ENCODE assay signal across 8 mouse cellular contexts in genomic region chr1:73979214-73979613, GRCm38 (mm10).
DNase-seq lines count a peak whose midpoint lies in the region; ATAC-seq lines count a peak whose summit lies in the region.
"Had no signal": no experiment of that assay in that cellular context is flagged by ENCODE, and none has a peak within 500 bp of the region (broad histone marks: within the 10 kb centered on the region; RNA-seq: fewer than 3 reads in every experiment).

No protein-coding gene starts in this region.

- WGBS in midbrain, embryonic 10.5 days = 74% methylated on average over 3 of the region's 3 CpGs
- WGBS in midbrain, embryonic 11.5 days = 67% methylated on average over 3 of the region's 3 CpGs
- 72% methylated on average over 3 of the region's 3 CpGs for WGBS in neural tube, embryonic 15.5 days

- no peaks in the 10 kb centered on the region for H3K9me3 ChIP-seq in midbrain, embryonic 10.5 days (replicated peaks)
- no peaks in the 10 kb centered on the region for H3K9me3 ChIP-seq in midbrain, embryonic 11.5 days (ENCODE audit: control insufficient read depth, low read length)
- no peaks in the 10 kb centered on the region for H3K9me3 ChIP-seq in neural tube, embryonic 15.5 days (replicated peaks)
- H3K9me3 ChIP-seq: neural tube, embryonic 12.5 days had no signal

- peaks cover 10% of the 10 kb centered on the region; the same call in 1 of the 2 replicates for H3K36me3 ChIP-seq in midbrain, embryonic 10.5 days
- H3K36me3 ChIP-seq in midbrain, embryonic 11.5 days (ENCODE audit: control insufficient read depth, insufficient read depth, low read length) = no peaks in the 10 kb centered on the region
- H3K36me3 ChIP-seq in neural tube, embryonic 15.5 days = no peaks in the 10 kb centered on the region

- no peaks in the 10 kb centered on the region for H3K4me1 ChIP-seq in midbrain, embryonic 10.5 days
- H3K4me1 ChIP-seq in midbrain, embryonic 11.5 days (ENCODE audit: control insufficient read depth, insufficient read depth, low read length) = no peaks in the 10 kb centered on the region
- peaks cover 7% of the 10 kb centered on the region; the same call in 1 of the 2 replicates for H3K4me1 ChIP-seq in neural tube, embryonic 15.5 days
- H3K4me1 ChIP-seq: neural tube, embryonic 12.5 days had no signal

- H3K27me3 ChIP-seq in midbrain, embryonic 10.5 days (ENCODE audit: low read depth, poor library complexity, severe bottlenecking) = no peaks in the 10 kb centered on the region
- no peaks in the 10 kb centered on the region for H3K27me3 ChIP-seq in midbrain, embryonic 11.5 days (ENCODE audit: control insufficient read depth, insufficient read depth, low read length)
- H3K27me3 ChIP-seq in neural tube, embryonic 15.5 days (replicated peaks) = no peaks in the 10 kb centered on the region
- H3K27me3 ChIP-seq: neural tube, embryonic 12.5 days had no signal

- ATAC-seq in midbrain, embryonic 11.5 days (ENCODE audit: low FRiP score) = no peak
- peak; percentile 73; the same call in 1 of the 2 replicates for ATAC-seq in neural tube, embryonic 15.5 days (ENCODE audit: low FRiP score)

- H3K9ac ChIP-seq in midbrain, embryonic 11.5 days (ENCODE audit: low read length) = no peak overlapping the region
- no peak overlapping the region for H3K9ac ChIP-seq in neural tube, embryonic 15.5 days (replicated peaks)
- H3K9ac ChIP-seq: neural tube, embryonic 12.5 days had no signal

- intact Hi-C loops in heart, postnatal 36 days (cut with DNase I) = no loop called here

- no peak overlapping the region for H3K4me2 ChIP-seq in midbrain, embryonic 11.5 days
- H3K4me2 ChIP-seq in neural tube, embryonic 15.5 days = no peak overlapping the region
- H3K4me2 ChIP-seq: neural tube, embryonic 12.5 days had no signal

- H3K27ac ChIP-seq in midbrain, embryonic 10.5 days (replicated peaks) = peak overlapping the region; percentile 23; the same call in 1 of the 2 replicates
- no peak overlapping the region for H3K27ac ChIP-seq in midbrain, embryonic 11.5 days (ENCODE audit: low read depth, low read length)
- peak overlapping the region; percentile 29; the same call in 1 of the 2 replicates for H3K27ac ChIP-seq in neural tube, embryonic 15.5 days (replicated peaks)
- H3K27ac ChIP-seq: neural tube, embryonic 12.5 days had no signal

- no peak for DNase-seq in midbrain, embryonic 10.5 days (ENCODE audit: low spot score)
- no peak for DNase-seq in midbrain, embryonic 11.5 days (ENCODE audit: low spot score, missing footprints)
- peak; percentile 54 for DNase-seq in gastrocnemius, postnatal 10 days
- peak; percentile 59 to 70 for DNase-seq in heart, postnatal 36 days
- no peak for DNase-seq in B cell, adult 2 months
- no peak for DNase-seq in lung, postnatal 25 days (ENCODE audit: low spot score)

- H3K4me3 ChIP-seq in midbrain, embryonic 10.5 days = no peak overlapping the region
- H3K4me3 ChIP-seq in midbrain, embryonic 11.5 days (ENCODE audit: low read depth, low read length) = no peak overlapping the region
- no peak overlapping the region for H3K4me3 ChIP-seq in neural tube, embryonic 15.5 days (replicated peaks)
- H3K4me3 ChIP-seq: neural tube, embryonic 12.5 days had no signal

Comparison
In these comparisons a context has a peak if more than half of its experiments do, and no peak if none do; other contexts are left out.
1. DNase-seq: peak in gastrocnemius, postnatal 10 days (single experiment) and heart, postnatal 36 days (2 of 2); none in midbrain, embryonic 10.5 days (single experiment), midbrain, embryonic 11.5 days (single experiment), B cell, adult 2 months (0 of 2) and lung, postnatal 25 days (single experiment).